Mouse (Mus musculus) adrenal gland, adult 8-10 months (tissue): ENCODE data around the gene Igsf23. TPM values are rescaled to one million over a fixed set of nuclear protein-coding genes. Genes with fewer than 3 reads are reported as not detected.
A peak's percentile ranks its signal among the peaks of the same experiment; 100 is the strongest.
"Not testable (repeated sequence)": the region's sequence is repeated elsewhere in the genome, so short reads cannot be mapped to it uniquely, and the experiment has no call there.

Source experiments
- DNase-seq: peaks from one replicate; pipeline ENCODE4 v3.0.0; 2022
- total RNA-seq, 4 experiments: library from RNA; stranded (reverse); gene quantifications; 2 replicates each; pipeline ENCODE4 v1.2.4; 2022

Gene Igsf23
- total RNA-seq, 4 experiments from 2014 or later = not detected

DNA sequence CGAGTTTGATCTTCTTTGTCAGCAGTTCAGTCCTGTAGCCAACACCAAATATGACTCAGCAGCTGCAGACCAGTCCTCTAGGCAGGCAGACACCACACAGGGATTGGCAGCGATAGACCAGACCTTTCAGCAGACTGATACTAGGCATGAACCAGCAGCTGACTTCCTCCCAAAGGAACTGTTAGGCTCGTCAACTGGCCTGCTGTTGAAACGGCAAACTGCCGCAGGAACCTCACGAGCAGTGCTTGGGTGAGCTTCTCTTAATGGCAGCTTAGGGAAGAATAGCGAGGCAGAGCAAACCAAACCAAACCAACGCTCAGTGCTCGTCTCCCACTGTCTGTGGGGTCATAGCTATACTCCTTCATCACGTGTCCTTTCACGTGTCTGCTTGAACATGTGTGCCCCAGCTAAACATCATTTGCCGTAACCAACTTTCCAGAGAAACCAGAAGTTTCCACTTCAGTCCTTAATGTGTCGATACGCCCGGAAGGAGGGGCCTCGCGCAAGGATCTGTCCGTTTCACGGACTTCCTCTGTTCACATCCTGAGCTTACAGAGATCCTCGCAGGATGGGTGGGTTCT is 15.3 kb downstream of the Igsf23 start:
- DNase-seq = no peak

DNA sequence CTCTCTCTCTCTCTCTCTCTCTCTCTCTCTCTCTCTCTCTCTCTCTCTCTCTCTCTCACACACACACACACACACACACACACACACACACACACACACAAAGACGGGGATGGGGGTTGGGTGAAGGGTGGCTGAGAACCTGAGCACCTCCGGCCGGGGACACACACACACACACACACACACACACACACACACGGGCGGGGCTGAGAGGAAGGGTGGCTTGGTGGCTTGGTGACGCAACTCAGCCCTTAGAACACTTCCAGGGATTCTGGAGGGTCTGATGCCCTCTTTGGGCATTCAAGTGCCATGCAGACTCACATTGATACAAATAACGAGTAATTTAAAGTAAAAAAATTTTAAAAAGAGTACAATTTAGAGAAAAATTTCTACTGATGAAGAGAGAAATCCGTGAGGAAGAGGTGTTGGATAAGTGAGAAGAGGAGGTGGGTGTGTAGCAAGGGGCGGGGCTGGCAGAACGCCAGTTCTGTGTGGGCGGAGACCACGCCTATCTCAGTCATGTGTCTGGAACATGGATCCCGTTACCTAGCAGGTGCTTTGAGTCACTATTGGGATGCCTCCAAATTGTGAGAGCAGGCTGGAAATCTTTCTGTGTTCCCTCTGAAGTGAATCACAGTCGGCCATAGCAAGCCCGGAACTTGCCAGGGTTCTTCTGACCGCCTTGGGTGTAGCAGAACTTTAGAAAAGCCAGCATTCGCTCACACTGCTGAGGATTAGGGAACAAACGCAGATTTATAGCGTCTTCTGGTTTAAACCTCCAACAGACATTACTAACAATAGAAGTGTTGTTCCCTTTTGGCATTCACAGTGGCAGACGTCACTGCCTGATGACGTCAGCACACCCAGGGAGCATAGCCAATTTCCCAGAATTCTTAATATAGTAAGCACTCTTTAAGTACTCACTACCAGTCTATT is 17.4 kb downstream of the Igsf23 start:
- DNase-seq = peak; percentile 33

DNA sequence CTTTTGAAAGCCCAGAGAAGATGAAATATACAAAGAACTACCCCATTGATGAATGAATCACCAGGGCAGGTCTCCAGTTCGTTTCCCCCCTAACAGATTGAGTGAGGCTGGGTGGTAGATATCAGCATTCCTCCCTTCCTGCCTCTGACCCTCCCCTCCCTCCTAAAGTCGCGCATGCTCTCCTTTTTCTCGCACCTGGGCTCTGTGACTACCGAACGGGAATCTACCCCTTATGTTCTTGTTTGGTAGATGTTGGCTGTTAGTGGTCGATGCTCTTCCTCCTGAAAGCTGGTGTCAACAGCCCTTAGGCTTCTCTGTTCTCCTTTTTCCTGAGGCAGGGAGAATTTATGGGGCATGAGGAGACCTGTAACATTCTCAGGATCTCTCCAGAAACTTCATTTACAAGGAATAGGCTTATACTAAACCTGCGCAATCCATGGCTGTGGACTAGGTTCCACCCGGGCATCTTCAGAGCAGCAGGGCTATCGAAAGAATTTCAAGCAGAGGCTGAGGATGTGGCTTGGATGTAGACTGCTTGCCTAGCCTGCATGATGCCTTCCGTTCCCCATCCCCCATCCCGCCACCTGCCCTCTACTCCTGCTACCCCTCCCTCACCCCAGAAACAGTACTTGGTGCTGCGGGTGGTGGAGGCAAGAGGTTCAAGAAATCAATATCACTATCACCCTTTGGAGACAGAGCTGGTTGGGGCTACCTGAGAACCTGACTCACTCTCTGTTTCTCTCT is 18.3 kb downstream of the Igsf23 start:
- DNase-seq = no peak

DNA sequence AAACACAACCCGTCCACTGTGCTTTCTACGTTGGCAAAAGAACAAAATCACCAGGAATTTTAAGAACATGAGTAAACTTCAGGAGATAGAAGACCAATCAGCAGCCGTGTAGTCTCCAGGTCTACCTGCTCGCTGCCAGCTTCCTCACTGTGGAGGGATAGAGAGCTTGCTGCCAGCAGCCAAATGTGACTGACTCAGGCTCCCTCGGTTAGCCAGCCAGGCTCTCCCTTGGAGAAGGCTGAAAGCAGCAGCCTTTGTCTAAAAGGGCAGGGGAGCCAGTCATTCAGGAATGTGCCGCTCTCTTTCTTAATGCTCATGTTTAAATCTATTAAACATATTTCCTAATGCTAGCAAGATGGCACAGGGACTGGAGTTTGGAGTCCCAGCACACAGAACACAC is 20.1 kb downstream of the Igsf23 start:
- DNase-seq = not testable (repeated sequence)

DNA sequence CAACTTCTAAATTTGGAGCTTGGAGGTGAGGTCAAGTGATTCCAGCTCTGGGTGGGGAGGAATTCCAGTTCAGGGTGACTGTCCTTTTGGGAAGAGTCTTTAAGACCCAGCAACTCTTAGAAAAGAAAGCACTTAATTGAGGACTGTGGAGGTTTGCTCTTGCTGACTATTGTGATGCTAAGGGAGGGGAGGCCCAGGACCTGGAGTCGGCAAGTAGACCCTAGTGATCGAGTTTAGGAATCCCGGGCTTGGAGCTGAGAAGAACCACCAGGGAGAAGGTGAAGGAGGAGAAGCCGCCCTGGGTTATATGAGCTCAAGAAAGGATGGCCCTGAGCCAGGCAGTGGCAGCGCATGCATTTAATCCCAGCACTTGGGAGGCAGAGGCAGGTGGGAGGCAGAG is 22.1 kb downstream of the Igsf23 start:
- DNase-seq = no peak

DNA sequence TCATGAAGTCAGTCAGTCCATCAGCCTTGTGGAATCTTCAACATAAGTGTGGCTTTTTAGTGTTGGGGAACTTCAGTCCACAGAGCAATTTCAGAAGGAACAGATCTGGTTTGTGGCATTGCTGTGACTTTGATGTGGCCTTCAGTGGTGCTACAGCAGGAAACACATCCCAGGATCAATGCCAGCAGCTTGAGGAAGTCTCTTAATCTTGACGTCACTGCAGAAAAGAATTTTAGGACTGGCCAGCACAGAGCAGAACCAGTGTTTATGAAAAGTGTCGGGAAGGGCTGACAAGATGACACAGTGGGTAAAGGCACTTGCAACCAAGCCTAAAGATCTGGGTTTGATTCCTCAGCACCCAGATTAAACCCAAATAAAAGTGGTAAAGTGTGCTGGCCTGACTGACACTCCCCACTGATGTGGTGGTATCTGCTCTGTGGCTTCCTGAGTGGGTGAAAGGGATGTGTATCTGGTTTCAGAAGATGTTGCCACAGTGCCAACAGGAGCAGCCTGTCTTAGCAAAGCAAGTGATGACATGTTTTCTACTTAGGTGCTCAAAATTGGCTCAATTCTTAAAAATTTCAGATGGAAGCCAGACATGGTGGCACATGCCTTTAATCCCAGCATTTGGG is 23.6 kb downstream of the Igsf23 start:
- DNase-seq = peak; percentile 27

DNA sequence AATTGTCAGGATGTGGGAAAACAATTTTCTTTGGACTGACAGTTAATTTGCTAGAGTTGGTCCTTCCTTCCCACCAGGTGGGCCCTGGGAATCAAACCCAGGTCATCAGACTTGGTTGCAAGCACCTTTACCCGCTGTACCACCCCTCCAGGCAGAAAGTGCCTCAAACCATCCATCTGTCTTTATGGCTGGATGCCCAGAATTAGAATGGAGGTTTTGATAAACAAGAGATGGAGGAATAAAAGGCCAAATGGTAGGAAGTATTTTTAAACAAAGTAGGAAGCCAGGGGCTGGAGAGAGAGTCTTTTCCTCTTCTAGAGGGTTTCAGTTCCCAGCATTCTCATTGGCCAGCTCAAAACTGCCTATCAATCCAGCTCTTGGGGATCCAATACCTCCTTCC is 25.2 kb downstream of the Igsf23 start:
- no peak for DNase-seq

DNA sequence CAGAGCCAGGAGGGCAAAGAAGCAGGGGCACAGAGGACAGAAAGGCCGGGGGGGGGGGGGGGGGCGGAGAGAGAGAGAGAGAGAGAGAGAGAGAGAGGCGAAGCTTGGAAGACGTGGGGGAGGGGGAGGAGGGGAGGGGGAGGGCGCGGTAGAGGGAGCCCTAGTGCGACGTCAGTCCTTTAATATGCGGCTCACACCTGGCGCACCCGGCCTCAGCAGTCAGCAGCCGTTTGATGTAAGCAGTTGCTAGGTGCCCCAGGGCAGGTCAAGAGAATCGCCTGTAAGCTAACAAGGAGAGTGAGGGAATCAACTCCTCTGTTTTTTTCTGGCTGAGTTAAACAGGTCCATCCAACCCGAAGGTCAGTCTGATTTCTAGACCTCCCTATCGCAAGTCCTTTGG is 26.8 kb downstream of the Igsf23 start:
- no peak for DNase-seq

DNA sequence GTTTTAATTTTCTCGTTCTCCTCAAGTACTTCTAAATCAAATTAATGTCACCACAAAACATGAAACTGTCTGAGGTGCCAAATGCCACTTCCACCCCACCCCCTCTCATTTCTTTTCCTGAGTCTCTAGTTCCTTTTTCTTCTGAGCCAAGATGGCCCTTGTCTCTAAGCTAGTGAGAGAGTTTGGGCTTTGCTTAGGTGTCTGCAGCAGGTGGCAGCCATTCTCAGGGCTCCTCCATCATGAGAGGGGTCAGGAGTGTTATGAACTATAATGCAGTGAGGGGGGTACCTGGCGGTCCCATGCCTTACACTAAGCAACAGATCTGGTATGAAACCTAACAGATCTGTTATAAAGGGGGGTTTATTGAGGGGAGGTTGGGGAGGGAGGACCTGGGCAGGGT is 27.2 kb downstream of the Igsf23 start:
- DNase-seq = no peak

DNA sequence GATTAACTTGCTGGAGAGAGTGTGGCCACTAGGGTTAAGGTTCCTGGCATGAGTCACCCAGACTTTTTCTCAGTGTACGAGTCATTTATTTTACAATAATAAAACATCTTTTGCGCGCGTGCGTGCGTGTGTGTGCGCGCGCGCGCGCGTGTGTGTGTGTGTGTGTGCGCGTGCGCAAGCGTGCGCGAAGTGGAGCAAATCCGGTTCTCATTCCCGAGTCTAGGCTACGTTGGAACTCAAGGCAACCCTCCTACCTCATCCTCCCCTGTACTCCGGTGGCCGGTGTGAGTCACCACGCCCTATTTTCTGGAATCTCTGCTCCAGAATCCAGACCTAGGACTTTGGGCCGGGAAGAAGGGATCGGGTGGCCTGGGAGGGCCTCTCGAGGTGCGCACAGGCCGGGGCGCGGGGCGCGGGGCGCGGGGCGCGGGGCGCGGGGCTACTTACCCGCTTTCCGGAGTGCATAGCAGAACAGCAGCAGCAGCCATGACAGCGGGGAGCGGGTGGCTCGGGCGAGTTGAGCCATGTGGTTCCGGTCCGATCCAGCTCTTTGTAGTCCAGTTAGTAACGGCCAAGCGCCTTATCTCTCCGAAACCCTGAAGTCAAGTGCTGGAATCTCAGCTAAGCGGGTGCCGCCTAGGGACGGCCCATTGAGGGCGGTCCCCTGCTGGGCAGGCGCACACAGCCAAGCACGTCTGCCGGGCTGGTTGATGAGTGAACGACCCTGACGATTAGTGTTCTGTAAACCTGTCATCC is 29.9 kb downstream of the Igsf23 start, which contains the start of gene Pvr:
TSS of gene Pvr (minus strand) at position 655 of the 756 bp plus-strand sequence.
- DNase-seq = peak; percentile 85

DNA sequence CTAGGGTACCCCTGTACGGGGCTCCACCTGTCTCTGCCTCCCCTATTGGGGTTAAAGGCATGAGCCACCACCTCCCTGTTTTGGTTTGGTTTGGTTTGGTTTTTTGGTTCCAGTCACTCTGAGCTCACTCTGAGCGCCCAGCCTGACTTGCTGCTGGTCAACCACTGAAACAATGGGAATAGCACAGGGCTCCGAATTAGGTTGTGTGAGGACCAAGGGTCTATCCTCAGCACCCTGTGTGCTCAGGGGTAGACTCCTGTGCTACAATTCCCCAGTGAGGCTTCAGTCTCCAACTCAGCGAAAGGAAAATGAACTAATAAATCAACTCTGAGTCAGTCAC is 30.4 kb downstream of the Igsf23 start:
- DNase-seq = no peak

DNA sequence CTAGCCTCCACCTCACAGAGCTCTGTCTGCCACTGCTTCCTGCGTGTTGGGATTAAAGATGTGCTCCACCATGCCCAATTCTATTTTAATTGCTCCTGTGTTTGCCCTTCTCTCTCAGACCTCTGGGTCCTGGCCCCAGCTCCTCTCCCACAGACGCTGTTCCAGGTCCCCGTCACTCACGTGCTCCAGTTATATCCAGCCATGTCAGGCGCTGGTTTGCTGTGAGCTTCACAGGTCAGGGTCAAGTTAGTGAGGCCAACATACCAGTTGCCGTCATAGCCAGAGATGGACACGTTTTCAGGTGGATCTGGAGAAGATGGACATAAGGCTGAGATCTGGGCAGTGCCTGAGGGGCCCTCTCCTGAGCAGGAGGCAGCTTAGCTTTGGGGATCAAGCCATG is 36.0 kb downstream of the Igsf23 start:
- no peak for DNase-seq

DNA sequence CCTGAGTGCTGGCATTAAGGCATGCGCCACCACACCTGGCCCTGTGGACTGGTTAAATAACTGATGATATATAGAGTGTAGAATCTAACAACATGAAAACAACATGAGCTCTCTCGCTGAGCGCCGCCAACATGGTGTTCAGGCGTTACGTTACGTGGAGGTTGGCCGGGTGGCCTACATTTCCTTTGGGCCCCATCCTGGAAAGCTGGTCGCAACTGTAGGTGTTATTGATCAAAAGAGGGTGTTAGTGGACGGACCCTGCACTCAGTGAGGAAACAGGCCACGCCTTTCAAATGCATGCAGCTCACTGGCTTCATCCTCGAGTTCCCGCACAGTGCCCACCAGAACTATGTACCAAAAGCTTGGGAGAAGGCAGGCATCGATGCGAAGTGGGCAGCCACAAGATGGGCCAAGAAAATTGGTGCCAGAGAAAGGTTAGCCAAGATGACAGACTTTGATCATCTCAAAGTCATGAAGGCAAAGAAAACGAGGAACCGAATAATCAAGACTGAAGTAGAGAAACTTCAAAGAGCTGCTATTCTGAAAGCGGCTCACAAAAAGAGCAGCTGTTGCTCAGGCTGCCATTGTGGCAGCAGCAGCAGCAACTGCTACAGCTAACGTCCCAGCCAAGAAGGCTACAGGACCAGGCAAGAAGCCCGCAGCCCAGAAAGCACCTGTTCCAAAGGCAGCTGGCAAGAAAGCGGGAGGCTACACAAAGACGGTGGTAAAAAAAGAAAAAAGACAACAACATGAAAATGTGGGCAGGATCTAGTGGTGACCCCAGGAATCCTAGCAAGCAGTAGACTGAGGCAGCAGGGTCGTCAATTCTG is 38.6 kb downstream of the Igsf23 start:
- no peak for DNase-seq

DNA sequence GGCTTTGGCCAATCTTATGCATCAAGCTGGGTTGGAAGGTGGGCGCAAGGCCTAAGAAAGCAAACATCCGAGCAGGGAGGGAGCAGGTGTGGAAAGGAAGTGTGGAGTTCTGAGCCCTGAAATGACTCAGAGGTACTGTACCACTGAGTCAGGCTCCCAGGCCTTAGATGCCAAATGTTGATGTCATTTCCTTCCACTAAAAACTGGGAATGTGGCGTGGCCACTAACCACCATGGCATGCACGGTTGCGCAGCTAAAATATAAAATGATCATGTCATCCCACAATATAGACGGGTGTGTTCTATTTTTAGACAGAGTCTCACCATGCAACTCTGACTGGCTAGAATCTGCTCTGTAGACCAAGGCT is 39.3 kb downstream of the Igsf23 start:
- no peak for DNase-seq

DNA sequence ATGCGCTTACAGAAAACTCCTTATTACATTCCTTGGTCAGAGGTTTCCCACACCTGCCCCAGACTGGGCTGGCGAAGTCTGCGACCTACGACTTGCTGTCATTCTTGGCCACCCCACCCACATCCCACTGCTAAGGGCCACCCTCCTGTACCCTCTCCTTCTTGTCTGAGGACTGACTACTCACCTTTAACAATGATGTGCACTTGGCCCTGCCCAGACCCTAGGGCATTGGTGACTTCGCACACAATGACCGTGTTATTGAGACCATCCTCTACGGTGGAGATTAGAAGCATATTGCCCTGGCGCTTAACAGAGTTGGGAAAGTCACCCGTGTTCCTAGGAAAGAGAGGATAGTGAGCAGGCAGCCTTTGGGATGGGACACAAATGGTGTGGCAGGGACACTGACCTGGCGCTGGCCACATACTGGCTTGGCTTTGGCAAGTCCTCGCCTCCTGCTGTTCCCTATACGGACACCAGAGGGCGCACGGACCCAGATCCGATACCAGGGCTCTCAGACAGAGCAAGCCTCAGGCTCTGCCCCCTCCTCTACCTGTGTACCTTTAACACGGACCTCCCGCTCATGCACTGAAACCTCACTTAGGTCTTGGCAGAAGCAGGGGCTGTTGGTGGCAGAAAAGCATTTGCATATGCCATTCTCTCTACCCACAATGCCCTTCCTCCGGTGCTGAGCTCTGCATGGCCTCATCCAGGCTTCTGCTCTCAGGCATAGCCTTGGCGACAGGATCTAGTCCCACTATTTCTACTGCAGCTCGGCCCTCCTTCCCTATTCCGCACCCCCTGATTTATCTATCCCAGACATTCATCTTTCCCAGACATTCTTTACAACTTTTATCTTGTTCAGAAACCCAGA is 39.9 kb downstream of the Igsf23 start:
- peak; percentile 45 for DNase-seq

DNA sequence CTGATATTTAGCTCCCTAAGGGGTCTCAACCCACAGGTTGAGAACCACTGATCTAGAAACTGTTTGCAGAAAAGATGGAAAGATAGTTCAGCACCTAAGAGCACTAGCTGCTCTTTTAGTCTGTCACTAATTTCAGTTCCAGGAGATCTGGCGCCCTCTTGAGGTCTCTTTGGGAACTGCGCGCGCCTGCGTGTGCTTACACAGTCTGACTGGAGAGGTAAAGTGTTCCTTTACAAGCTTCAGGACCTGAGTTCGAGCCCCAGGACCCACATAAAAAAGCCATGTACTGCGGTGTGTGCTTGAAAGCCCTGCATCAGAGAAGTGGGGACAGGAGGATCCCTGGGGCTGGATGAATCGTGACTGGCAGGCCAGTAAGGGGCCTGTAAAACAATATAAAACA is 60.7 kb downstream of the Igsf23 start:
- DNase-seq = no peak

DNA sequence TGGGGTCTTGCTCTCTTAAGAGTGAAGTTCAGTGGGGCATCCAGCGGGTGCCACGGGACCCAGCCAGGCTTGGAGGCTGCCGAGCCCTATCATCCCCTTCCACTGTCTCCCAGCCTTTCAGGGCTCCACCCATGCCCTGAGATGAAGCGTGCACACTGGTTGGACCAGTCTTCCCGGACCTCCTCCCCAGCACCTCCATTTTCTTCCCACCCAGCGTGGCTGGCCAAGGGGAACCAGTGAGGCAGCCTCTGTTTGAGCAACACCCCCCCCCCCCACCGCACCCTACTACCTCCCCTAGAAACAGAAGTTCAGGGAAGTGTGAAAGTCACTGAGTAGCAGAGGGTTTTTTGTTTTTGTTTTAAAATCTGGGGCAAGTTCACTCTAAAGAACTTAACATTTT is 62.7 kb downstream of the Igsf23 start, which contains the start of gene Ceacam19:
TSS of gene Ceacam19 (minus strand) at position 117 of the 400 bp plus-strand sequence.
- DNase-seq = no peak
